Mouse (Mus musculus): ENCODE measurements around the gene Grin3a. TPM values are rescaled to one million over a fixed set of nuclear protein-coding genes. Genes with fewer than 3 reads are reported as not detected.

Gene Grin3a
- polyA plus RNA-seq, 1 experiment, result 0.02 TPM

DNA sequence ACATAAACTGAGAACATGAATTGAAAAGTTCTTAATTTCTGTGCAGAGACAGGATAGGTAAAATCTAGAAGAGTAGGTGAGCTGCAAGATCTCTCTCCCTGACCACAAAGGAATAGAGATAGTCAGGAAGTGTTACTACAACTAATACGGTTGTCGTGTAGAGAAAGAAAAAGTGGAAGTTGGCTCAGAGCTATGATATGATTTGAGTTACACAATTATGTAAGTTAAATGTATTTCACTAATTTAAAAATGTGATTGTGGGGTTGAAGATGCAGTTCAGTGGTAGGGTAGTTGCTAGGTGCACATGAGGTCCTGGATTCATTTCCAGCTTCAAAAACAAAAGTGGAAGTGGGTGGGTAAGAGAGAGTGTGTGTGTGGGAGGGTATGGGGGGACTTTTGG, 103.6 kb downstream of the Grin3a start:
- TF ChIP-seq POLR2A (IDR thresholded peaks at IDR 0.05; ENCODE audit: insufficient read length, low read depth) (no peak), CEBPB (IDR thresholded peaks at IDR 0.05; ENCODE audit: insufficient read depth, poor library complexity, severe bottlenecking) (no peak), MYOG (IDR thresholded peaks at IDR 0.05; ENCODE audit: control insufficient read depth in 1 of 3, insufficient read depth in 1 of 3, insufficient read length in 2 of 3, low read depth in 2 of 3) (no peak), SRF (IDR thresholded peaks at IDR 0.05; ENCODE audit: control insufficient read depth, insufficient read length, low read depth) (no peak), E2F4 (IDR thresholded peaks at IDR 0.05; ENCODE audit: insufficient read depth) (no peak), TCF3 (IDR thresholded peaks at IDR 0.05; ENCODE audit: insufficient read length, low read depth) (no peak), MYOD1 (IDR thresholded peaks at IDR 0.05; ENCODE audit: control insufficient read depth in 1 of 3, insufficient read length in 2 of 3, low read depth in 2 of 3) (no peak), TCF12 (IDR thresholded peaks at IDR 0.05; ENCODE audit: insufficient read depth, poor library complexity, severe bottlenecking) (no peak), MAX (IDR thresholded peaks at IDR 0.05; ENCODE audit: low read depth) (no peak), POLR2AphosphoS2 (IDR thresholded peaks at IDR 0.05; ENCODE audit: insufficient read length, low read depth) (no peak), REST (IDR thresholded peaks at IDR 0.05; ENCODE audit: insufficient read depth, insufficient read length) (no peak), USF1 (IDR thresholded peaks at IDR 0.05; ENCODE audit: low read depth) (no peak)
- Histone ChIP-seq H3K79me2 (ENCODE audit: control insufficient read depth, insufficient read depth) (no peaks in the 10 kb centered on the region), H3ac (ENCODE audit: control insufficient read depth, insufficient read length) (no peak overlapping the region), H3K4me2 (ENCODE audit: low read depth) (no peak overlapping the region), H3K36me3 (ENCODE audit: control insufficient read depth, insufficient read depth) (no peaks in the 10 kb centered on the region), H3K27me3 (ENCODE audit: control insufficient read depth, insufficient read depth, insufficient read length) (no peaks in the 10 kb centered on the region), H3K4me3 (no peak overlapping the region)

DNA sequence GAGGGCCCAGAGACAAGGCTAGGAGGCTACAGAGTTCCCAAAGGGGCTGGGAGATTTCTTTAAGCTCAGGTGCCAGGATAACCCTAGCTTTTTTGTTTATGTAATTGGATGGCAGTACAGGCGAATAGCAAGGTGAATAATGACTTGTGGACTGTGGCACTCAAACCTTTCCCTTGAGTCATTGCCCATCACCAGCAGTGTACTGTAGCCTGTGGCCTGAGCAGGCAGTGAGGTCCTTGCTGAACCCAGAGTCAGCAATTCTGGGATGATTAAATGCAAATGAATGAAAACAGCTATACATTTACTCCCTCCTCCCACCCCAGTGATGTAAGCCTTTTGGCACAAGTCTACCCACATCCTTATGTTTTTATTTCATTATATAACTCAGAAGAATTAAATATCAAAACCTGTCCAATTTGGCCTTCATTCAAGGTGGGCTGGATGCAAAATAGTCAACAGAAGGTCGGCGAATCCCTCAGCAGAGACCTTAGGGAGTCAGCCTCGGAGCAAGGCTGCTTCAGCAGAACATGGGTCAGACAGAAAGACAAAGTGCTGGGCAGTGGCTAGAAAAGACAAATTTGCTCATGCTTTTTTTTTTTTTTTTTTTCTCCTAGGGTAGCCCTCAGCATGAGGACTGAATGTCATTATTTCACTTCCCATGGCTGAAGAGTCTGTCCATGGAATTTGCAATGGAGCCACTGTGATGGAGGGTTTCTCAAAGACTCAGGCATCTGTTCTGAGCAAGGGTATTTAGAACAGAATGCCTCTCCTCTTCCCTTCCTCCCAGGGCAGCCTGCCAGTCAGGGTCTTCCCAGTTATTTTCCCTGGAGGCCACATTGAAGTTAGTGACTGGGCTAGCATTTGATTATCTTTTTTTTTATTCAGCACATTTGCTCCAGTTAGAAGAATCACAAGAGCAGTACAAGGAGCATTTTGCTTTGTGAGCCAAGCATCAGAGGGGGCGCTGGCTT, 104.5 kb downstream of the Grin3a start:
- Histone ChIP-seq H3K27me3 (ENCODE audit: control insufficient read depth, insufficient read depth, insufficient read length) (no peaks in the 10 kb centered on the region), H3K79me2 (ENCODE audit: control insufficient read depth, insufficient read depth) (no peaks in the 10 kb centered on the region), H3K36me3 (ENCODE audit: control insufficient read depth, insufficient read depth) (no peaks in the 10 kb centered on the region), H3ac (ENCODE audit: control insufficient read depth, insufficient read length) (no peak overlapping the region), H3K4me3 (no peak overlapping the region), H3K4me2 (ENCODE audit: low read depth) (no peak overlapping the region)
- TF ChIP-seq REST (IDR thresholded peaks at IDR 0.05; ENCODE audit: insufficient read depth, insufficient read length), result no peak

DNA sequence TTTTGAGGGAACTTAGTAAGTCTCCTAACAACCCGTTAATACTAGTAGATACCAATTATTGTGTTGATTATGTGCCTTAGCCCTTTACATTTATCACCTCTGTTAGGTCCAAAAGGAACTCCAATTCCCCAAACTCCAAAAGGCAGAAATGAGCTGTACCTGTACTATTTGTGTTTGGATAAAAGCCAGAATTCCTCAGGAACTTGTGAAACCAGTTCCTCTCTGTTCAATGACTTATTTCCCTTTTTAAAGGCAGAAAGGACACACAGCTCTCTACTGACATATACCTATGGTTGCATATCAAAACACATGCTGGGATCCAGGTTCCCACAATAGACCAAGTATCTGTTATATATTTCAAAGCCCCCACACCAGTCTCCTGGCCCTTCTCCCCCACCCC, 106.0 kb downstream of the Grin3a start:
- no peak overlapping the region for H3K4me3 ChIP-seq
- H3K79me2 ChIP-seq (ENCODE audit: control insufficient read depth, insufficient read depth), result no peaks in the 10 kb centered on the region
- no peak overlapping the region for H3K4me2 ChIP-seq (ENCODE audit: low read depth)
- no peak overlapping the region for H3ac ChIP-seq (ENCODE audit: control insufficient read depth, insufficient read length)
- no peak for TF ChIP-seq MAX (IDR thresholded peaks at IDR 0.05; ENCODE audit: low read depth)
- no peak for TF ChIP-seq REST (IDR thresholded peaks at IDR 0.05; ENCODE audit: insufficient read depth, insufficient read length)
- no peak for TF ChIP-seq POLR2A (IDR thresholded peaks at IDR 0.05; ENCODE audit: insufficient read length, low read depth)
- TF ChIP-seq MYOD1 (IDR thresholded peaks at IDR 0.05; ENCODE audit: control insufficient read depth in 1 of 3, insufficient read length in 2 of 3, low read depth in 2 of 3), result no peak
- TF ChIP-seq USF1 (IDR thresholded peaks at IDR 0.05; ENCODE audit: low read depth), result no peak
- TF ChIP-seq MYOG (IDR thresholded peaks at IDR 0.05; ENCODE audit: control insufficient read depth in 1 of 3, insufficient read depth in 1 of 3, insufficient read length in 2 of 3, low read depth in 2 of 3), result no peak
- no peak for TF ChIP-seq SRF (IDR thresholded peaks at IDR 0.05; ENCODE audit: control insufficient read depth, insufficient read length, low read depth)
- TF ChIP-seq POLR2AphosphoS2 (IDR thresholded peaks at IDR 0.05; ENCODE audit: insufficient read length, low read depth), result no peak
- TF ChIP-seq TCF3 (IDR thresholded peaks at IDR 0.05; ENCODE audit: insufficient read length, low read depth), result no peak
- no peak for TF ChIP-seq TCF12 (IDR thresholded peaks at IDR 0.05; ENCODE audit: insufficient read depth, poor library complexity, severe bottlenecking)
- TF ChIP-seq CEBPB (IDR thresholded peaks at IDR 0.05; ENCODE audit: insufficient read depth, poor library complexity, severe bottlenecking), result no peak
- no peak for TF ChIP-seq E2F4 (IDR thresholded peaks at IDR 0.05; ENCODE audit: insufficient read depth)
- no peaks in the 10 kb centered on the region for H3K27me3 ChIP-seq (ENCODE audit: control insufficient read depth, insufficient read depth, insufficient read length)
- H3K36me3 ChIP-seq (ENCODE audit: control insufficient read depth, insufficient read depth), result no peaks in the 10 kb centered on the region

DNA sequence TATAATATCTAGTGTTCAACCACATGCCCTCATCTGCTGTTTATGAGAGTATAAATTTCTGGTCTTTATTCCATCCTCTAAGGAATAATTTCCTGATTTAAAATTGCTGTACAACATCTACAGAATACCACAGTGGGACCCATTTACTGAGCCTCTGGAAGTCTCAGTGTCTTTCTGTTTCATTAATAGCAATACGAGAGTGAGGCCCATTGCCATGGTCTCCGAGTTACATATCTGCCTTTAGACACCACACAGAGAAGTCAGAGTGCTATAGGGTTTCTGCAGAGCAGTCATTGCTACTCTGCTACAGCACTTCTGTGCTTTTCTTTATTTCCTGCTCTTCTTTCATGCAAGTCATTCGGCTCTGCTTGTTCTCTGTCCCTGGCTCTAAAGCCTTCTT, 116.2 kb downstream of the Grin3a start:
- Histone ChIP-seq H3K79me2 (ENCODE audit: control insufficient read depth, insufficient read depth) (no peaks in the 10 kb centered on the region), H3K4me2 (ENCODE audit: low read depth) (no peak overlapping the region), H3K4me3 (no peak overlapping the region), H3K36me3 (ENCODE audit: control insufficient read depth, insufficient read depth) (no peaks in the 10 kb centered on the region), H3ac (ENCODE audit: control insufficient read depth, insufficient read length) (no peak overlapping the region), H3K27me3 (ENCODE audit: control insufficient read depth, insufficient read depth, insufficient read length) (no peaks in the 10 kb centered on the region)
- TF ChIP-seq E2F4 (IDR thresholded peaks at IDR 0.05; ENCODE audit: insufficient read depth) (no peak), TCF3 (IDR thresholded peaks at IDR 0.05; ENCODE audit: insufficient read length, low read depth) (no peak), POLR2A (IDR thresholded peaks at IDR 0.05; ENCODE audit: insufficient read length, low read depth) (no peak), POLR2AphosphoS2 (IDR thresholded peaks at IDR 0.05; ENCODE audit: insufficient read length, low read depth) (no peak), REST (IDR thresholded peaks at IDR 0.05; ENCODE audit: insufficient read depth, insufficient read length) (no peak), CEBPB (IDR thresholded peaks at IDR 0.05; ENCODE audit: insufficient read depth, poor library complexity, severe bottlenecking) (no peak), MYOD1 (IDR thresholded peaks at IDR 0.05; ENCODE audit: control insufficient read depth in 1 of 3, insufficient read length in 2 of 3, low read depth in 2 of 3) (no peak), TCF12 (IDR thresholded peaks at IDR 0.05; ENCODE audit: insufficient read depth, poor library complexity, severe bottlenecking) (no peak), MAX (IDR thresholded peaks at IDR 0.05; ENCODE audit: low read depth) (no peak), MYOG (IDR thresholded peaks at IDR 0.05; ENCODE audit: control insufficient read depth in 1 of 3, insufficient read depth in 1 of 3, insufficient read length in 2 of 3, low read depth in 2 of 3) (no peak), SRF (IDR thresholded peaks at IDR 0.05; ENCODE audit: control insufficient read depth, insufficient read length, low read depth) (no peak), USF1 (IDR thresholded peaks at IDR 0.05; ENCODE audit: low read depth) (no peak)

Measured in myocyte (in vitro differentiated cells).